Mouse (Mus musculus) embryonic facial prominence, embryonic 11.5 days (tissue): ENCODE results near the gene Ralgapa2. TPM values are rescaled to one million over a fixed set of nuclear protein-coding genes. Genes with fewer than 3 reads are reported as not detected.

Experiments used
- ATAC-seq: fragments of 200-750 bp; cut with Nextera tagmentation; replicated peaks from 2 replicates; pipeline ENCODE4 v1.8.0; 2017; ENCODE audit warnings: low read depth; ENCODE audit not compliant: insufficient number of reproducible peaks, low FRiP score, low TSS enrichment
- DNase-seq: peaks from one replicate; pipeline ENCODE4 v3.0.0-alpha.2; 2015; ENCODE audit warnings: low spot score
- H3K27ac ChIP-seq: fragments of 300-500 bp; sonication (generic); replicated peaks from 2 replicates; pipeline ENCODE4 v1.5.1; 2014; ENCODE audit warnings: mild to moderate bottlenecking, low read depth, low read length, control low read depth
- H3K27me3 ChIP-seq: fragments of 300-500 bp; sonication (generic); 2 replicates; pipeline ENCODE4 v1.6.1; 2014; ENCODE audit warnings: mild to moderate bottlenecking, low read length, moderate library complexity, mixed read lengths; ENCODE audit not compliant: control insufficient read depth, insufficient read depth
- H3K36me3 ChIP-seq: fragments of 300-500 bp; sonication (generic); replicated peaks from 2 replicates; pipeline ENCODE4 v1.6.1; 2014; ENCODE audit warnings: low read depth, mild to moderate bottlenecking, low read length, moderate library complexity, mixed read lengths; ENCODE audit not compliant: control insufficient read depth, insufficient read depth
- H3K4me1 ChIP-seq: fragments of 300-500 bp; sonication (generic); 2 replicates; pipeline ENCODE4 v1.6.1; 2014; ENCODE audit warnings: low read length, mixed read lengths; ENCODE audit not compliant: control insufficient read depth, insufficient read depth
- H3K4me2 ChIP-seq: fragments of 300-500 bp; sonication (generic); 2 replicates; pipeline ENCODE4 v1.6.1; 2014; ENCODE audit warnings: low read depth, mild to moderate bottlenecking, control low read depth, low read length, moderate library complexity
- H3K4me3 ChIP-seq: fragments of 300-500 bp; sonication (generic); 2 replicates; pipeline ENCODE4 v1.5.1; 2014; ENCODE audit warnings: low read depth, low read length, control low read depth
- H3K9ac ChIP-seq: fragments of 300-500 bp; sonication (generic); replicated peaks from 2 replicates; pipeline ENCODE4 v1.6.1; 2014; ENCODE audit warnings: mild to moderate bottlenecking, control low read depth, low read length
- H3K9me3 ChIP-seq: fragments of 300-500 bp; sonication (generic); replicated peaks from 2 replicates; pipeline ENCODE4 v1.6.1; 2016; ENCODE audit warnings: mild to moderate bottlenecking, low read length, inconsistent platforms, mixed read lengths; ENCODE audit not compliant: control insufficient read depth
- WGBS: fragments of 180-500 bp; shearing (Covaris S2); extraction: QIAGEN DNeasy Blood & Tissue Kit; methylation state at CpG from one replicate; pipeline ENCODE4 v1.1.7; 2014; 5-methylcytosine and 5-hydroxymethylcytosine counted together
- polyA plus RNA-seq: library from polyadenylated mRNA; unstranded; fragments of >200 nt; fragmentation: Nextera tagmentation; extraction: Ambion mirVana; gene quantifications from 2 replicates; pipeline ENCODE4 v1.2.1, GENCODE M21; 2014

Ralgapa2 gene
- polyA plus RNA-seq, 1 experiment from 2014 or later = 8.2 TPM

DNA sequence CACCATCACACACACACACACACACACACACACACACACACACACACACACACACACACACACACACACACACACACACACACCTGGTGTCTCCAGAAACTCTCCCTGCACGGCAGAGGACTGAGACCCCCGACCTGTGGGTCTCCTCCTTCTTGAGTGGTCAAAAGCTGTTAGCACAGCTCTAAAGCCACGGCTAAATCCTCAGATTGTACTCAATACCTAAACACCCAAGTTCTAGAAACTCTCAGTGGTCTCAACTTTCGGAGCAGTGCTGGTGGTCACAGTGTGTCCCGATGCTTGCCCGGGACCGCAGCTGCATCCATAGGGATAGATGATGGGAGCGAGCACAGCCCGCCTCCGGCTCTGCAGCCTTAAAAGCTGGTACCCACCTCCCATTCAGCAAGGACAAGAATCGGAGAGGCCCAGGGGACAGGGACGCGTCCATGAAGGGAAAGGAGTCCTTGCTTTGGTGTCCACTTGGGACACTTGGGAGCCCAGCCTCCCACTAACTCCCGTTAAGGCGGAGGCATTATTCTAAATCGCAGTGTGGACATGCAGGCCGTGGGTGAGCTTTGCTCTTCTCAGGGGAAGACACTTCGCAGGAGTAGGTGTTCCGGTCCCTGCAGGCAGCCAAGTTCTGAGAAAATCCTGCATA is 293.1 kb downstream of the Ralgapa2 start:
- Histone ChIP-seq H3K9me3 (no peaks in the 10 kb centered on the region), H3K27me3 (peaks cover 65% of the 10 kb centered on the region), H3K36me3 (no peaks in the 10 kb centered on the region), H3K4me1 (peaks cover 18% of the 10 kb centered on the region), H3K27ac (no peak overlapping the region), H3K4me2 (no peak overlapping the region; the same call in 1 of the 2 replicates), H3K9ac (no peak overlapping the region), H3K4me3 (no peak overlapping the region)
- 2% methylated on average over 19 of the region's 19 CpGs for WGBS
- ATAC-seq (no peak), DNase-seq (peak; percentile 26)

DNA sequence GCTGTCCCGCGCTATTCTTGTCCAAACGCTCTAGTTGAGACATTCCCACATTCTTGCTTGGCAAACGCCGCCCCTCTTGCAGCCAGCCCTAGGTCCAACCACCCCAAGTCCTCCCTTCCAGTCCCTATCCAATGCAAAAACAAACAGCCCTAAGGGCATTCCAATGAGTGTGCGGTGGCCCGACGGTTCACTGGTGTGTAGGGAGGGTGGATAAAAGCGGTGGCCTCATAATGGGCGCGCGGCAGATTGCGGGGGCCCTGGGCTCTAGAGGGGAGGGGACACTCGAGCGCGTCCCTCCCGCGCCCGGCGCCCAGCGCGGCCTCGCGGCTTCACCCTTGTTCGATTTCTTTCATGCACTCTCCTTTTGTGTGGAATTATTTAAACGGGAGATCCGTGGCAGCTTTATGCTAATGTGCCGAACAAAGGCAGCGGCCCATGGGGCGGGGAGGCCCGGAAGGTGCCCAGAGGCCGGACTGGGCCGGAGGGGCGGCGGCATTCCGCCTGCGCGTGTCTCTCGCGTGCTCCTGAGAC is 293.9 kb downstream of the Ralgapa2 start:
- 1% methylated on average over 40 of the region's 40 CpGs for WGBS
- H3K27ac ChIP-seq = peak overlapping the region; percentile 28; the same call in 1 of the 2 replicates
- no peaks in the 10 kb centered on the region for H3K9me3 ChIP-seq
- H3K36me3 ChIP-seq = no peaks in the 10 kb centered on the region
- H3K4me3 ChIP-seq = peak overlapping the region; percentile 18
- peak overlapping the region; percentile 37 for H3K4me2 ChIP-seq
- H3K4me1 ChIP-seq = peaks cover 15% of the 10 kb centered on the region
- ATAC-seq (peak; percentile 42), DNase-seq (peak; percentile 49)
- peak overlapping the region; percentile 32 for H3K9ac ChIP-seq
- peaks cover 57% of the 10 kb centered on the region for H3K27me3 ChIP-seq

DNA sequence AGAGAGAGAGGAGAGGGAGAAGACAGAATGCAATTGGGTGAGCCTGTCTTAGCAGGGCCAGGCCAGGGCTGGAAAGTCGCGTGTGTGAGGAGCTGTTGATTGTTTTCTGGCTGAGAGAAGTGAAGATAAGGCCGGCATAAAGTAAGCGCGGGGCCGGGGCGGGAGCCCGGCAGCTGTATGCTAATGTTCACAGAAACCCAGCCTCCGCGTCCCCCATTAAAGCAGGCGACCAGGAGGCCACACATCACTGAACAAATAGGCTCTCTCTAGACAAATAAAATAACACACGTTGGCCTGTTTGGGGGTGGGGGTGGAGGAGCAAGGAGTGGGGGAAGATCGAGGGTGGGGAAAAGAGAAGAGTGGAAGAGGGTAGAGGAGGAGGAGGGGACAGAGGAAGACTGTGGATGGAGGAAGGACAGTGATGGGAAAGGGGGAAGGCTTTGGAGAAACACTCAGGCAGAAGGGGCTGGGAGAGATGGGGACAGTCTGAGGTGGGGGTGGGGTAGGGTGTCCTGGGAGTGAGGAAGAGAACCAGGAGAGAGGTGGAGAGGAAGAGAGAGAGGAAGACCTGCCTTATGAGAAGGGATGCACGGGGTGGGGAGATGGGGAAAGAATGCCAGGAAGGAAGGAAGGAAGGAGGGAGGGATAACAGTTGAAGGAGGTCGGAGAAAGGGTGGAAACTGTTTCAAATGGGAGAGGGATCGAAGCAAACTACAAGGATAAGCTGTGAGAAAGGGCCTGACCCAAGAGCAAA is 294.7 kb downstream of the Ralgapa2 start:
- Histone ChIP-seq H3K4me2 (no peak overlapping the region; the same call in 1 of the 2 replicates), H3K4me1 (peaks cover 10% of the 10 kb centered on the region), H3K9me3 (no peaks in the 10 kb centered on the region), H3K27ac (peak overlapping the region; percentile 28; the same call in 1 of the 2 replicates), H3K27me3 (peaks cover 49% of the 10 kb centered on the region), H3K36me3 (no peaks in the 10 kb centered on the region), H3K4me3 (0 out of 2 replicates have a peak overlapping the region, but pooled peaks have one; percentile 3), H3K9ac (peak overlapping the region; percentile 32)
- WGBS = under 1% methylated on average over 16 of the region's 16 CpGs
- ATAC-seq (peak; percentile 20; the same call in 1 of the 2 replicates), DNase-seq (peak; percentile 54)

DNA sequence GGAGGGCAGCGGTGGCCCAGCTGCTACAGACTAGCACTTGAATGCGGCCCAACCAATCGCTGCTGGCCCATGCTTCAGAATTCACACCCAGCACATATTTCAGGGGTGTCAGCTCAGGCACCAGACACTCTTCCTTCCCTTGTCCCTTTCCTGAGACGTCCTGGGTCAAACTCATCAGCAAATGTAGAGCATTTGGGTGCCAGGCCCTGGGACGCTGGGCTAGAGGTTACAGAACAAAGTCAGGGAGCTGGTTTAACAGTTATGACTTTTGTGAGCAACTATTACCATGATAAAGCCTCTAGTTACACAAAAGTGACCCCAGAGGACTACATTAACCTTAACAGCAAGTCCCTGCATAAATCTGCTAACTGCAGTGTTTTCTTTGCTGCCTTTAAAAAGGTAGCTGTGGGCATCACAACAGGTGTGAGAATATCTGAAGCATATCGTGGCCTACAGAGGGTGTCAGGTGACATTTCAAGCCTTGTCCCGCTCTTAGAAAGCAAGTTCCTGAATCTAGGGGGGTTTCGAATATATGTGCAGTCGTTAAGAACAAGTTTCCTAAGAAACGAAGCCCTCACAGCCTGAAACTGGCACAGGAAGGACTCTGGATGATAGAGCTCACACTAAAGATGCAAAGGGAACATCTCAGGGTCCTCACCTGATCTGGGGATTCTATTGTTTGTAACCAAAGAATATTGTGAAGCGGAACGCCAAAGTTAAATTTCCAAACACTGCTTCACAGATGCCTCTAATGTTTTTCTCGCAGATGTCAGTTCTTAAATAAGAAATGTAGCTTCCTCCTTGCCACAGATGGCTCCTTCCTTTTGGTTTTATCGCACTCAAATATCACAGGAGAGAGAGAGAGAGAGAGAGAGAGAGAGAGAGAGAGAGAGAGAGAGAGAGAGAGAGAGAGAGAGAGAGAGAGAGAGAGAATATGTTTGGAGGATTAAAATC is 295.8 kb downstream of the Ralgapa2 start:
- H3K36me3 ChIP-seq = no peaks in the 10 kb centered on the region
- H3K27me3 ChIP-seq = peaks cover 40% of the 10 kb centered on the region
- ATAC-seq (no peak), DNase-seq (no peak)
- H3K4me3 ChIP-seq = no peak overlapping the region
- H3K9me3 ChIP-seq = no peaks in the 10 kb centered on the region
- H3K9ac ChIP-seq = no peak overlapping the region
- 12% methylated on average over 14 of the region's 14 CpGs for WGBS
- no peak overlapping the region for H3K4me2 ChIP-seq
- peaks cover 5% of the 10 kb centered on the region for H3K4me1 ChIP-seq
- no peak overlapping the region for H3K27ac ChIP-seq

DNA sequence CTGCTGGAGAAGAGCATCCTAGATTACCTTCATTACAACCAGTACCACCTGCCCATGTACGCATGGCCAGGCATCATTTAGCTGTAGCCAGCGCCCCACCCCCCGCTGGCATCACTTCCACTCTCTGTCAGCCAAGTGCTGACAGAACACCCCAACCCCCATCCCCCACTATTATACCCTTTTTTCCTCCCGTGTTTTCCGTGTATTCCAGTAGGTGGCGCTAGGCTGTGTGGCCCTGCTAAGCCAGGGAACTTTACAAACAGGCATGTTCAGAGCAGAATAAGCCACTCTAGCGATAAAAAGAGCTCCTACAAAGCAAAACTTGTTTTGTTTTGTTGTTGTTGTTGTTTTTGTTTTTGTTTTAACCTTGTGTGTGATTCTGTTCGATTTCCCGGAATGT is 297.4 kb downstream of the Ralgapa2 start:
- Histone ChIP-seq H3K9me3 (no peaks in the 10 kb centered on the region), H3K4me3 (no peak overlapping the region), H3K27ac (no peak overlapping the region), H3K27me3 (peaks cover 30% of the 10 kb centered on the region), H3K4me1 (no peaks in the 10 kb centered on the region; the same call in none of the 2 replicates), H3K9ac (no peak overlapping the region), H3K36me3 (no peaks in the 10 kb centered on the region), H3K4me2 (no peak overlapping the region; the same call in 1 of the 2 replicates)
- 3% methylated on average over 9 of the region's 9 CpGs for WGBS
- peak; percentile 80 for DNase-seq
- ATAC-seq = no peak

DNA sequence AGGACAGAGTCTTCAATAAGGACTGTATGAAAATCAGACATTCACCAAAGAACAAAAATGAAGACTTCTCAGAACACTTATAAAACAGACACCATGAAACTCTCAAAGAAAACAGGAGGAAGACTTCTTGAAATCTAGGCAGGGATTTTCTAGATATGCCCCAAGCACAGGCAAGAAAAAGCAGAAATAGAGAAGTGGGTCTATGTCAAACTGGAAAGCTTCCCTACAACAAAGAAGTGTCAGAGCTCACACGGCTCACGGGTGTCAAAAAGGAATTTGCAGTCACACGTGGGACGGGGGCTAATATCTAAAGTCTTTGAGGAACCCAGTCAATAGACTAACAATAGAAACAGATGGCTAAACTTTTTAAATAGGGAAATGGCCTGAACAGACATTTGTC is 301.2 kb downstream of the Ralgapa2 start:
- H3K4me3 ChIP-seq = no peak overlapping the region
- 62% methylated on average over 4 of the region's 4 CpGs for WGBS
- H3K9me3 ChIP-seq = no peaks in the 10 kb centered on the region
- no peak overlapping the region for H3K27ac ChIP-seq
- no peak overlapping the region for H3K9ac ChIP-seq
- H3K27me3 ChIP-seq = peaks cover 5% of the 10 kb centered on the region
- H3K36me3 ChIP-seq = no peaks in the 10 kb centered on the region
- no peak for DNase-seq
- H3K4me1 ChIP-seq = no peaks in the 10 kb centered on the region; the same call in 1 of the 2 replicates
- H3K4me2 ChIP-seq = no peak overlapping the region
- ATAC-seq = no peak

DNA sequence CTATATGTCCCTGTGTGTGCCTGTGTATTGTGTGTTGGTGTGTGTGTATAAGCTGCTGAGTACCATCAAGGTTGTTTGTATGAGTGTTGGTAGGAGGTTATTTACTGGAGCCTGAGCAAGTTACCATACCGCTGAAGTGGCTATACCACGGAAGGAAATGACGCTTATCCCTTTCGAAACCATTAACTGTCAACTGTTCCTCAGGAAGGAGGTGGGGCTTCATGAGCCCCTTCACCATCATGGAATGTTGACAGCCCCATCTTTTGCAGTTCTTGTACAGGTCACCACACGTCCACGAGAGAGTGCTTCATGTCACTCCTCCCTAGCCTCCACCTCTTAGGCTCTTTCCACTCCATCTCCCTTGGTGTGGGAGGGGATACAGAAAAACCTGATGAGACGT is 314.2 kb downstream of the Ralgapa2 start:
- 77% methylated on average over 7 of the region's 7 CpGs for WGBS
- no peak for DNase-seq
- no peak overlapping the region for H3K4me2 ChIP-seq
- H3K9me3 ChIP-seq = no peaks in the 10 kb centered on the region
- H3K4me3 ChIP-seq = no peak overlapping the region
- H3K9ac ChIP-seq = no peak overlapping the region
- H3K27me3 ChIP-seq = no peaks in the 10 kb centered on the region
- no peak overlapping the region for H3K27ac ChIP-seq
- H3K36me3 ChIP-seq = no peaks in the 10 kb centered on the region
- no peaks in the 10 kb centered on the region for H3K4me1 ChIP-seq
- no peak for ATAC-seq
